Mouse (Mus musculus): ENCODE data around the gene Mindy3. TPM values are rescaled to one million over a fixed set of nuclear protein-coding genes. Genes with fewer than 3 reads are reported as not detected.

Mindy3 gene
- polyA plus RNA-seq, 1 experiment, result 25.5 TPM

DNA sequence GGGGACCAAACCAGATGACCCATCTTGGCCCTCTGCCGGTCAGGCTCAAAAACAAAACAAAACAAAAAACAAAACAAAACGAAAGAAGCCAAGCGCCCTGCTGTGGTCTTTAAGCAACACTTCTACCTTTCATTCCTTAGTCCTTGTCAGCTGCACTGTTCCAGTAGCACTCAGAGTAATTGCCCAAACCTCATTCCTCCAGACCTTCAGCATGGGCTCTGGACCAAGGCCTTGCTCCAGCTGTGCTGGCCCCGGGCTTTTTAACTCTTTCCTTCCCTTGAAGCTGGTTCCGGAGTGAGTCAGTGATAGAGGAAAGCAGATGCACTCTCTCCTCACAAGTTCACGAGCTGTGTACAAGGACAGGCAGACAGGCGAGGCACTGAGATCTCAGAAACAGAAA lies 102.9 kb downstream of the Mindy3 start:
- peaks cover 6% of the 10 kb centered on the region; the same call in 1 of the 2 replicates for H3K4me1 ChIP-seq (ENCODE audit: control insufficient read depth, insufficient read depth, insufficient read length)
- no peak for TF ChIP-seq POLR2A (IDR thresholded peaks at IDR 0.05; ENCODE audit: low read depth, low read length)
- no peak for TF ChIP-seq CTCF (IDR thresholded peaks at IDR 0.05; ENCODE audit: extremely low read depth, insufficient read depth, insufficient read length, insufficient replicate concordance)
- no peak overlapping the region for H3K4me3 ChIP-seq (ENCODE audit: extremely low read depth, insufficient read depth, insufficient read length)
- H3K27ac ChIP-seq (ENCODE audit: insufficient read depth, low read length), result no peak overlapping the region; the same call in 1 of the 2 replicates
- H3K36me3 ChIP-seq (ENCODE audit: control insufficient read depth, insufficient read depth, low read length), result no peaks in the 10 kb centered on the region
- no peak for DNase-seq (ENCODE audit: low read depth in 1 of 2, low spot score in 2 of 2)
- WGBS, result 78% methylated on average over 7 of the region's 7 CpGs
- no peaks in the 10 kb centered on the region for H3K27me3 ChIP-seq (ENCODE audit: control insufficient read depth, insufficient read depth, low read length)

DNA sequence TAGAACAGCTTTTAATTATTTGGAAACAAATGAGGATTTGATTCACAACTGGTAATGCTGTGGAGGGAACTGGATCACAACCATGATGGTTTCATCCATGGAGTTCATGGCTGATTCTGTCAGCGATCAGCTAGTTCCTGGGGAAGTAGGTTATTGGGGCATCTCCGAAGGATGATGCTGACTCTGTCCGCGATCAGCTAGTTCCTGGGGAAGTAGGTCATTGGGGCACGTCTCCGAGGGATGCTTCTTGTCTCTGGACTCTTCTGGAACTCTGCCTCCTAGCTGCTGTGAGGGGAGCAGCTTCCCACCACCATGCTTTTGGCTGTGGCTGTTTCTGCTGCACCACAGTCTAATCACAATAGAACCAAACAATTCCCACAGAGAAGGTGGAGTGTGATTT lies 105.2 kb downstream of the Mindy3 start:
- 84% methylated on average over 6 of the region's 6 CpGs for WGBS
- Histone ChIP-seq H3K36me3 (ENCODE audit: control insufficient read depth, insufficient read depth, low read length) (no peaks in the 10 kb centered on the region), H3K4me1 (ENCODE audit: control insufficient read depth, insufficient read depth, insufficient read length) (peaks cover 6% of the 10 kb centered on the region; the same call in 1 of the 2 replicates), H3K27me3 (ENCODE audit: control insufficient read depth, insufficient read depth, low read length) (no peaks in the 10 kb centered on the region), H3K4me3 (ENCODE audit: extremely low read depth, insufficient read depth, insufficient read length) (no peak overlapping the region), H3K27ac (ENCODE audit: insufficient read depth, low read length) (no peak overlapping the region)
- no peak for DNase-seq (ENCODE audit: low read depth in 1 of 2, low spot score in 2 of 2)
- no peak for TF ChIP-seq POLR2A (IDR thresholded peaks at IDR 0.05; ENCODE audit: low read depth, low read length)
- no peak for TF ChIP-seq CTCF (IDR thresholded peaks at IDR 0.05; ENCODE audit: extremely low read depth, insufficient read depth, insufficient read length, insufficient replicate concordance)

DNA sequence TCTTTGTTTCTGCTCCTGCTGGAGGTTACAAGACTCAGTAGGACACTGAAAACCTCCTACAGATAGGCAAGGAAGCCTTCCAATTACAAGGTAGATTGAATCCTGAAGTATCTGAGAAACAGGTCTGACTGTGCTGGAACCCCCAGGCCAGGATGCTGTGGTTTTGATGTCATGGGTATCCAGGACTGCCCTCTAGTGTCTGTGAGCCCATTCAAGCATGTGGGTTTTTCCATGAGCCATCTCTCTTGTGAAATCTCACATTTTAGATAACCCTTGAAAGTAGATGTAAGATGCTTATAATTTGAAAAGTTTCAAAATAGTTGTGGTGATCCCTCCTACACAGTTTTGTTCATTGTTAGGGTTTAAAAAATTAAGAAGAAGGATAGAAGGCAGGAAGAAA lies 110.8 kb downstream of the Mindy3 start:
- H3K27ac ChIP-seq (ENCODE audit: insufficient read depth, low read length), result no peak overlapping the region
- H3K36me3 ChIP-seq (ENCODE audit: control insufficient read depth, insufficient read depth, low read length), result no peaks in the 10 kb centered on the region
- H3K4me3 ChIP-seq (ENCODE audit: extremely low read depth, insufficient read depth, insufficient read length), result no peak overlapping the region
- no peak for TF ChIP-seq POLR2A (IDR thresholded peaks at IDR 0.05; ENCODE audit: low read depth, low read length)
- TF ChIP-seq CTCF (IDR thresholded peaks at IDR 0.05; ENCODE audit: extremely low read depth, insufficient read depth, insufficient read length, insufficient replicate concordance), result no peak
- no peaks in the 10 kb centered on the region for H3K27me3 ChIP-seq (ENCODE audit: control insufficient read depth, insufficient read depth, low read length)
- H3K4me1 ChIP-seq (ENCODE audit: control insufficient read depth, insufficient read depth, insufficient read length), result no peaks in the 10 kb centered on the region
- DNase-seq (ENCODE audit: low read depth in 1 of 2, low spot score in 2 of 2), result no peak

DNA sequence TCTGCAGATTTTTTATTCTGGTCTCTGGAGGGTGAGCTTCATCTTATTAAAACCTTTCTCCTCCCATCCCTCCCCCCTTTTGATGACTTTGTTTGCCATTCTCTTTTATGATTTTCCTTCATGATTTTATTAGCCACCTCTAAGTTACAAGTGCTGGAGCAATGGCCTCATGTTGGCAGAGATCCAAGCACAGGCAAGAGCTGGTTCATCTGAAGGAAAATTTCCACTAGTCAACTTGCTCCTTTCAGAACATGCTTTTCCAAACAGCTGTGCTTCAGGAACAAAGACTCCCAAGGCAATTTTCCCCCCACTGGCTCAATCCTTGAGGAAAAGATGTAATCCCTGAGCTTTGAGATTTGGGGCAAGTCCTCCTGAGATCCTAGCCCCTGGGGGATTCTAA lies 112.0 kb downstream of the Mindy3 start:
- Histone ChIP-seq H3K36me3 (ENCODE audit: control insufficient read depth, insufficient read depth, low read length) (no peaks in the 10 kb centered on the region), H3K27ac (ENCODE audit: insufficient read depth, low read length) (no peak overlapping the region), H3K4me3 (ENCODE audit: extremely low read depth, insufficient read depth, insufficient read length) (no peak overlapping the region), H3K4me1 (ENCODE audit: control insufficient read depth, insufficient read depth, insufficient read length) (no peaks in the 10 kb centered on the region), H3K27me3 (ENCODE audit: control insufficient read depth, insufficient read depth, low read length) (no peaks in the 10 kb centered on the region)
- no peak for DNase-seq (ENCODE audit: low read depth in 1 of 2, low spot score in 2 of 2)
- TF ChIP-seq CTCF (IDR thresholded peaks at IDR 0.05; ENCODE audit: extremely low read depth, insufficient read depth, insufficient read length, insufficient replicate concordance) (no peak), POLR2A (IDR thresholded peaks at IDR 0.05; ENCODE audit: low read depth, low read length) (no peak)

DNA sequence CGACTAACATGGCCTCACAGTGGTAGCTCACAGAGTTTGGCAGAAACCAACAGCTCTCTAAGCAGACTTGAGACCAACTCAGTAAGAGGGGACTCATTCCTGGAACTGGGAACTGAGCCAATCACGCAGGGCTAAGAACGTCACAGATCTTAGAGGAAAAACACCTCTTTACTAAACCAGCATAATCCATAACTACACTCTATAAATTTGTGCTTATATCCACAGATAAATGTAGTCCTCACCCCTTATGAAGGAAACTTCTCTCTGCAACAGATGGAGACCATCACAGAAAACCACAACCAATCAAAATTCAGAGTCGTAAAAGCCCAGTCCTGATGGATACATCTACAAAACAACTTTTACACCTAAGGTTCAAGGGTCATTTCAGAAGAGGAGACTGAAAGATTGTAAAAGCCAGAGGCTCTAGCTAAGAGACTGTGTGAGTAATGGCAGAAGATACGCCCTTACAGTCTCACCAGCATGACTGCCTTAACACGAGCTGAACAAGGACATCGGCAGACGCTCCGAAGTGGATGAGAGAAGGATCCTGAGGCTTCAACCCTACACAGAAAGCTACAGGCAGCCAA lies 114.1 kb downstream of the Mindy3 start:
- Histone ChIP-seq H3K27ac (ENCODE audit: insufficient read depth, low read length) (no peak overlapping the region), H3K4me1 (ENCODE audit: control insufficient read depth, insufficient read depth, insufficient read length) (peaks cover 6% of the 10 kb centered on the region), H3K27me3 (ENCODE audit: control insufficient read depth, insufficient read depth, low read length) (peaks cover 7% of the 10 kb centered on the region), H3K36me3 (ENCODE audit: control insufficient read depth, insufficient read depth, low read length) (no peaks in the 10 kb centered on the region), H3K4me3 (ENCODE audit: extremely low read depth, insufficient read depth, insufficient read length) (no peak overlapping the region)
- TF ChIP-seq POLR2A (IDR thresholded peaks at IDR 0.05; ENCODE audit: low read depth, low read length) (no peak), CTCF (IDR thresholded peaks at IDR 0.05; ENCODE audit: extremely low read depth, insufficient read depth, insufficient read length, insufficient replicate concordance) (no peak)
- no peak for DNase-seq (ENCODE audit: low read depth in 1 of 2, low spot score in 2 of 2)
- WGBS, result 88% methylated on average over 9 of the region's 9 CpGs

DNA sequence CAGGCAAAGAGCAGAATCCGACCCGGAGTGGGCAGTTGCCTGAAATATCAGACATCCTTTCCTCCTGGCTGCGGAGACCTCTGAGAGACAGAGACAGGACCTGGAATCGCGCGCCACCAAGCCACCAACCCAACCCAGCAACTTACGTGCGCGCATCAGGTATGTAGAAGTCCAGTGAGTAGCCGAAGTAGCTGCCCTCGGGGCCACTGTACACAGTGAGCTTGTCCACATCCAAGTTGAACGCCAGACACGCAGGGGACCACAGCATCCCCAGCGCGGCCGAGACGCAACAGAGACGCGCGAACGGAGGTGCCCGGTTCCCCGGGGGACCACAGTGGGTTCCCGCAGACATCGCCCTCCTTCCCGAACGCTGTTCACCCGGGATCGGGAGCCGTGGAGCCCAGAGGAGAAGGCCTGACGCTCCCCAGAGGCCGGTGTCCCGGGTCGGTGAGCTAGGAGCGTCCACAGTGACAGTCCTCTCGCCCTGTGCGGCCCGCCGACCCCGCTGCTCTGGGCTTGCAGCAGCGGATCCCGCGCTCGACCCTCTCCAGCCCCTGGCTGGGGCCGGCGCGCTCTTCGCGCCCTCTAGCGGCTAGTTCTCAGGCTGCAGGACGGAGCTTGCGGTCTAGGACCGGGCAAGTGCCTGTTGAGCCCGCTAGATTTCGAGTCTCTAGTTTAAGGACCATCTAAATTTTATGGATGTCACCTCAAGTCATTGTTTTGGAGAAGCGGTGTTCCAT lies 117.7 kb downstream of the Mindy3 start, which contains the start of gene Itga8:
Itga8 (minus strand) TSS at position 492 of the 740 bp plus-strand sequence.
- Histone ChIP-seq H3K27me3 (ENCODE audit: control insufficient read depth, insufficient read depth, low read length) (peaks cover 7% of the 10 kb centered on the region), H3K4me1 (ENCODE audit: control insufficient read depth, insufficient read depth, insufficient read length) (peaks cover 6% of the 10 kb centered on the region), H3K27ac (ENCODE audit: insufficient read depth, low read length) (no peak within 1 kb of the TSS), H3K4me3 (ENCODE audit: extremely low read depth, insufficient read depth, insufficient read length) (peak within 1 kb of the TSS; percentile 60), H3K36me3 (ENCODE audit: control insufficient read depth, insufficient read depth, low read length) (no peaks in the 10 kb centered on the region)
- TF ChIP-seq POLR2A (IDR thresholded peaks at IDR 0.05; ENCODE audit: low read depth, low read length), result no peak
- TF ChIP-seq CTCF (IDR thresholded peaks at IDR 0.05; ENCODE audit: extremely low read depth, insufficient read depth, insufficient read length, insufficient replicate concordance), result peak; percentile 88
- DNase-seq (ENCODE audit: low read depth in 1 of 2, low spot score in 2 of 2), result peak in 1 of 2 experiments; percentile 68
- 2% methylated on average over 56 of the region's 56 CpGs for WGBS

Data from spleen, adult 2 months (tissue).